Mouse (Mus musculus) kidney, adult 2 months (tissue): ENCODE results near the gene Gm38100. TPM values are rescaled to one million over a fixed set of nuclear protein-coding genes. Genes with fewer than 3 reads are reported as not detected.

Experiments
- DNase-seq: peaks from one replicate; pipeline ENCODE4 v3.0.0; 2021
- H3K27ac ChIP-seq: fragments of 200-500 bp; 2 replicates; pipeline ENCODE4 v1.5.1; 2012; ENCODE audit warnings: low read depth, low read length, control low read depth, inconsistent platforms; ENCODE audit not compliant: insufficient read depth
- H3K27me3 ChIP-seq: fragments of 200-500 bp; replicated peaks from 2 replicates; pipeline ENCODE4 v1.6.1; 2012; ENCODE audit warnings: mild to moderate bottlenecking, moderate library complexity, low read length, inconsistent platforms; ENCODE audit not compliant: control insufficient read depth, insufficient read depth
- H3K36me3 ChIP-seq: fragments of 200-500 bp; 2 replicates; pipeline ENCODE4 v1.6.1; 2012; ENCODE audit warnings: mild to moderate bottlenecking, moderate library complexity, low read length, inconsistent platforms; ENCODE audit not compliant: control insufficient read depth, insufficient read depth
- H3K4me1 ChIP-seq: fragments of 200-500 bp; 2 replicates; pipeline ENCODE4 v1.6.1; 2011; ENCODE audit warnings: low read length; ENCODE audit not compliant: control insufficient read depth, insufficient read depth
- H3K4me3 ChIP-seq: fragments of 200-500 bp; 2 replicates; pipeline ENCODE4 v1.5.1; 2011; ENCODE audit warnings: mild to moderate bottlenecking, low read depth, low read length, control low read depth; ENCODE audit not compliant: insufficient read depth
- CTCF ChIP-seq: fragments of 200-500 bp; conservative IDR thresholded peaks from 2 replicates; pipeline ENCODE4 v1.5.1; 2011; ENCODE audit warnings: low read depth, mild to moderate bottlenecking, control low read depth, low read length, moderate library complexity, mixed read lengths; ENCODE audit not compliant: insufficient read depth, insufficient read length
- POLR2A ChIP-seq: fragments of 200-500 bp; IDR thresholded peaks from one replicate; pipeline ENCODE4 v1.6.1; 2011; ENCODE audit warnings: low read depth, low read length, control low read depth
- WGBS: fragments of 180-500 bp; shearing (Covaris S2); methylation state at CpG from one replicate; pipeline ENCODE4 v1.1.7; 2018; 5-methylcytosine and 5-hydroxymethylcytosine counted together
- polyA plus RNA-seq: library from polyadenylated mRNA; depleted of rRNA; stranded (reverse); fragments of >200 nt; gene quantifications from 2 replicates; pipeline ENCODE4 v1.2.3, GENCODE M21; 2012; rRNA removed

Gene Gm38100
- not detected in 2 replicates for polyA plus RNA-seq

GRCm38 (mm10) chr1:175920029-175920428 is at the start of gene Gm38100:
TSS of gene Gm38100 (plus strand) at chr1:175920329.
- DNase-seq: no peak
- Histone ChIP-seq H3K27me3 (no peaks in the 10 kb centered on the region), H3K4me3 (no peak within 1 kb of the TSS), H3K36me3 (no peaks in the 10 kb centered on the region), H3K27ac (no peak within 1 kb of the TSS), H3K4me1 (no peaks in the 10 kb centered on the region)
- TF ChIP-seq CTCF: no peak
- no peak for TF ChIP-seq POLR2A
- 83% methylated on average over 9 of the region's 9 CpGs for WGBS

DNA sequence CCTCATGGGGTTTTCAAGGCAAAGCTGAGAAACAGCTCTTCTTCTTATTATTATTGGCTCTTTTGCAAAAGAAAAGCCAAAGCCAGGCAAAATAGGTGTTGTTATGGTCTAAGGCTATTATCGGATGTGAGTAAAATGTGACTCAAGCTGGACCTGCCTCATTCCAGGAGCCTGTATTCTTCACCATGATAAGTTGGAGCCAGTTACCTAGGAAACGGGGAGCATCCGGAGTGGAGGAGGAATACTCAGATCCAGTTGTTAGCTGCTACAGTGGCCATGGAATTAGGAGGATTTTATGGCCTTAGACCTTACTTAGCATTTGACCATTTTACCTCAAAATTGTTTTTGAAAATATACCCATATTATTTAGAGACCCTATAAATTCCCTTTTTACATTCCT is 49.4 kb upstream of the Gm38100 start:
- Histone ChIP-seq H3K36me3 (no peaks in the 10 kb centered on the region), H3K4me1 (no peaks in the 10 kb centered on the region), H3K27ac (no peak overlapping the region), H3K27me3 (no peaks in the 10 kb centered on the region), H3K4me3 (no peak overlapping the region)
- TF ChIP-seq POLR2A (no peak), CTCF (no peak)
- no peak for DNase-seq
- WGBS: 78% methylated on average over 3 of the region's 3 CpGs

DNA sequence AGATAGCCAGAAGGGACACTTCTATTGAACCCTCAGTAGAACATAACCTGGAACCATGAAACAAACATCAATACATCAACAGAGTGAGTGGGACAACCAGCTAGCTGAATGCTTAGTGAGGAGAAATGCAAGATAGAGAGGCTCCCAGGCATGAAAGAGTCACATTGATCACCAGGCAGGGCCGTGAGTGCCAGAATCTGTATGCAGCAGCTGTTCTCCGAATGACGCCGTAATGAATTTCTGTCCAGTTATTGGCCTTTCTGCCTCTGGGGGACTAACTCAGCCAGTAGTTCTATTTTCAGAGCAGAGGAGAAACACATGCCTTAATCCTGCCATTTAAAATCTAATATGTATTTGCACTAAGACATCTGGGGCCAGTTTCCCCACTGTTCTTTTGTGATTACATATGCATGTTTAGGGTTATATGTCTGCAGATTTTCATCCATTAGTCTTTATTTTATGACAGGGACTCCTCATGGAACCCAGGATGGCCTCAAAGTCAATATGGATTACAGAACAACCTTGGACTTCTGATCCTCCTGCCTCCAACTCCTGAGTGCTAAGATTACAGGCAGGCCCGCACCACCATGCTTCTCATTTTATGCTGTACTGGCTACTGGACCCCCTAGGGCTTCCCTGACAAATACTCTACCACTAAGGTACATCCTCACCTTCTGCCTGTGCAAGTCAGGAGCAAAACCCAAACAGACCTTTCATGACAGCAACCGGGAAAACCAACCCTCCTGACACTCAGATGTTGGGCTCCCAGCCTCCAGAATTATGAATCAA is 47.9 kb upstream of the Gm38100 start:
- TF ChIP-seq POLR2A: no peak
- TF ChIP-seq CTCF: no peak
- WGBS: 73% methylated on average over 6 of the region's 6 CpGs
- H3K4me1 ChIP-seq: no peaks in the 10 kb centered on the region
- H3K4me3 ChIP-seq: no peak overlapping the region
- no peak overlapping the region for H3K27ac ChIP-seq
- no peaks in the 10 kb centered on the region for H3K27me3 ChIP-seq
- no peak for DNase-seq
- no peaks in the 10 kb centered on the region for H3K36me3 ChIP-seq

GRCm38 (mm10) chr1:175880453-175881296 is 39.5 kb upstream of the Gm38100 start, which contains the start of gene Exo1:
TSS of gene Exo1 (plus strand) at chr1:175880581.
- peak within 1 kb of the TSS; percentile 96 for H3K27ac ChIP-seq
- TF ChIP-seq CTCF (no peak), POLR2A (no peak)
- H3K4me1 ChIP-seq: no peaks in the 10 kb centered on the region
- DNase-seq: peak; percentile 91
- no peaks in the 10 kb centered on the region for H3K27me3 ChIP-seq
- peak within 1 kb of the TSS; percentile 82 for H3K4me3 ChIP-seq
- no peaks in the 10 kb centered on the region for H3K36me3 ChIP-seq
- WGBS: under 1% methylated on average over 66 of the region's 66 CpGs

DNA sequence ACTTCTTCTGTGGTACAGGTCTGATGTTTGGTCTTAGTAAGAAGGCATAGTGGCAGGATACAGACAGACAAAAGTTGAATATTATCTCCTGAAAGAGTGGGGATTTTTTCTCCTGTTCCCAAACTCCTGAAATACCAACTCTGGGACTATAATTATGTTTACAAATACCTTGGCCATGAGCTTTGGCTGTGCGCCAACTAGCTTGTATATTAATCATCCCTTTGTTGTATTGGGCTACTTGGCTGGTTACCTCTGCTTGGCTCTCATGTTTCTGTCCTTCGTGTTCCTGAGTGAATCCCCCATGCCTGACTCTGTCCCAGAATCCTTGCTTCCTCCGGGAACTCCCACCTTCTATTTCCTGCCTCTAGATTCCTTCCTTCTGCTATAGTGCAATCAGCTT is 36.7 kb upstream of the Gm38100 start:
- peak; percentile 21 for DNase-seq
- no peaks in the 10 kb centered on the region for H3K27me3 ChIP-seq
- no peak overlapping the region for H3K27ac ChIP-seq
- TF ChIP-seq CTCF (no peak), POLR2A (no peak)
- no peaks in the 10 kb centered on the region for H3K4me1 ChIP-seq
- 45% methylated on average over 3 of the region's 3 CpGs for WGBS
- H3K36me3 ChIP-seq: no peaks in the 10 kb centered on the region
- no peak overlapping the region for H3K4me3 ChIP-seq

GRCm38 (mm10) chr1:175893263-175893662 is 26.9 kb upstream of the Gm38100 start:
- TF ChIP-seq CTCF (no peak), POLR2A (no peak)
- Histone ChIP-seq H3K27me3 (no peaks in the 10 kb centered on the region), H3K36me3 (no peaks in the 10 kb centered on the region), H3K27ac (no peak overlapping the region), H3K4me3 (no peak overlapping the region), H3K4me1 (no peaks in the 10 kb centered on the region)
- no peak for DNase-seq
- WGBS: 91% methylated on average over 6 of the region's 6 CpGs

- Histone ChIP-seq H3K36me3 (no peaks in the 10 kb centered on the region), H3K4me3 (no peak overlapping the region), H3K27ac (no peak overlapping the region), H3K4me1 (no peaks in the 10 kb centered on the region), H3K27me3 (no peaks in the 10 kb centered on the region)
- WGBS: 91% methylated on average over 12 of the region's 12 CpGs
- no peak for DNase-seq
- TF ChIP-seq CTCF: no peak
- no peak for TF ChIP-seq POLR2A
Measured at GRCm38 (mm10) chr1:175893726-175894125, 26.4 kb upstream of the Gm38100 start.
